Mouse (Mus musculus) megakaryocyte, embryonic 14.5 days (primary cell): Measurements from ENCODE around the gene Srpx2.

ENCODE experiments used
- FLI1 ChIP-seq: IDR thresholded peaks from 2 replicates; pipeline ENCODE4 v1.6.1; 2012; ENCODE audit warnings: low read length, inconsistent platforms, mixed read lengths
- GATA1 ChIP-seq: IDR thresholded peaks from 3 replicates; pipeline ENCODE4 v1.6.1; 2012; ENCODE audit warnings: mixed read lengths, low read length, inconsistent platforms, borderline replicate concordance

DNA sequence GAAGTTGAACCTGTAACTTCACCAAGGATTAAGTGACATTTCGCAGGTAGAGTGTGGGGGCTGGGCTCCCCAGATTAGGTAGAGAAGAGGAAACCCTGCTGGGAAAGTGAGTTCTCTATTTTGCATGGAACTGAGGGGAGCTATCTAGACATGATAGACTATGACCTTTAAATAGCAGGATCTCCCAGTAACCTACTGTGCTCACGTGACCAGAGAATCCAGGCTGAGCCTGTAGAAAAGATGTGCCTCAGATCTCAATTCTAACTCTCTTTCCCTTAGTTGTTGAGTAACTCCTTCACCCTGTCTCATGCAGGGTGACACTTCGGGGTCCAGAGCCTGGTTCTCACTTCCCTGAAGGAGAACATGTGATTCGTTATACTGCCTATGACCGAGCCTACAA, 18.5 kb downstream of the Srpx2 start:
- TF ChIP-seq GATA1 (no peak), FLI1 (no peak)
